Mouse (Mus musculus) erythroblast, adult 5-6 weeks (primary cell): ENCODE results near the gene Tmpo. TPM values are rescaled to one million over a fixed set of nuclear protein-coding genes. Genes with fewer than 3 reads are reported as not detected.

ENCODE experiments used
- ATAC-seq: replicated peaks from 2 replicates; pipeline ENCODE4 v1.8.0; 2016; ENCODE audit warnings: moderate number of reproducible peaks, mild to moderate bottlenecking, moderate TSS enrichment, inconsistent platforms; ENCODE audit not compliant: poor library complexity, low FRiP score, severe bottlenecking
- total RNA-seq, 2 experiments: library from RNA; stranded (forward) in 1 of 2; stranded (reverse) in 1 of 2; fragments of 150-400 nt in 1 of 2; fragments of 200-764, 138-1000 nt in 1 of 2; gene quantifications; 2 replicates each; pipeline versions ENCODE4 v1.2.3 to v1.2.4; 2015 to 2017; ENCODE audit warnings: low replicate concordance in 2 of 2

Gene Tmpo
- total RNA-seq, 2 experiments from 2014 or later = 144 to 181 TPM

GRCm38 (mm10) chr10:91164491-91164890, 16.6 kb downstream of the Tmpo start:
- no peak for ATAC-seq

- ATAC-seq = no peak
These were observed 18.5 kb downstream of the Tmpo start for GRCm38 (mm10) chr10:91162511-91163163.

GRCm38 (mm10) chr10:91162077-91162476, 19.0 kb downstream of the Tmpo start:
- no peak for ATAC-seq

GRCm38 (mm10) chr10:91161006-91161405, 20.1 kb downstream of the Tmpo start:
- ATAC-seq = no peak

- no peak for ATAC-seq
These were observed 22.7 kb downstream of the Tmpo start for GRCm38 (mm10) chr10:91158442-91158841.

- no peak for ATAC-seq
These were observed 24.8 kb downstream of the Tmpo start for GRCm38 (mm10) chr10:91156338-91156737.

- ATAC-seq = no peak
These were observed 27.1 kb downstream of the Tmpo start for GRCm38 (mm10) chr10:91153894-91154503.

- no peak for ATAC-seq
These were observed 35.7 kb downstream of the Tmpo start for GRCm38 (mm10) chr10:91145413-91145812.

GRCm38 (mm10) chr10:91143313-91144230, 37.5 kb downstream of the Tmpo start:
- ATAC-seq = no peak

- no peak for ATAC-seq
These were observed 38.4 kb downstream of the Tmpo start for GRCm38 (mm10) chr10:91142654-91143191.

GRCm38 (mm10) chr10:91141564-91141963, 39.6 kb downstream of the Tmpo start:
- 0 out of 2 replicates have a peak, but pooled peaks have one; percentile 54 for ATAC-seq

GRCm38 (mm10) chr10:91139148-91139766, 41.9 kb downstream of the Tmpo start:
- no peak for ATAC-seq

- ATAC-seq = no peak
These were observed 42.8 kb downstream of the Tmpo start for GRCm38 (mm10) chr10:91138317-91138716.

GRCm38 (mm10) chr10:91137400-91137799, 43.7 kb downstream of the Tmpo start:
- no peak for ATAC-seq

- ATAC-seq = no peak
These were observed 45.7 kb downstream of the Tmpo start for GRCm38 (mm10) chr10:91135302-91135972.

GRCm38 (mm10) chr10:91131565-91131964, 49.5 kb downstream of the Tmpo start:
- no peak for ATAC-seq

GRCm38 (mm10) chr10:91130792-91131191, 50.3 kb downstream of the Tmpo start:
- ATAC-seq = no peak

- no peak for ATAC-seq
These were observed 52.5 kb downstream of the Tmpo start for GRCm38 (mm10) chr10:91128551-91129160.

- ATAC-seq = no peak
These were observed 53.7 kb downstream of the Tmpo start for GRCm38 (mm10) chr10:91127395-91127794.
